Mouse (Mus musculus): ENCODE data around the gene Msgn1.

Msgn1 gene

DNA sequence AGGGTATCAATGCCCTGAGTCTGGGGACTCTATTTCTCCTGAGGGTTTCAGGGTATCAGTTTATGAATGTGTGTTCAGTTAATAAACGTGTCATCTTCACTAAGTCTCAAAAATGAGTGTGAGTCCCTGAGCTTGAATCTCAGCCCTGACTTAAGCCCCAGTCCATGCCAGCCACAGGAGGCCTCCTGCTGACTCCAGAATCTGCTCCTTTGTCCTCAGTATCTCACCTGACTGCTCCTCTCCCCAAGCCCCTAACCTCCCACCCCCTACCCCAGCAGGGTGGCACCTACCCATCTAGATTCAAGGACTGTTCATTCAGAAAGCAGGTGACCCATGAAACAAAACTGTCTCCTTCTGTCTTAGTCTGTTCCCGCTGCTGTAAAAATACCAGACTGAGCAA is 10.2 kb downstream of the Msgn1 start:
- no peak for DNase-seq (ENCODE audit: low spot score in 2 of 2)

GRCm38 (mm10) chr12:11198026-11198425 is 10.7 kb downstream of the Msgn1 start:
- no peak for DNase-seq (ENCODE audit: low spot score in 2 of 2)

- no peak for DNase-seq (ENCODE audit: low spot score in 2 of 2)
Measured at GRCm38 (mm10) chr12:11196830-11197229, 11.9 kb downstream of the Msgn1 start.

DNA sequence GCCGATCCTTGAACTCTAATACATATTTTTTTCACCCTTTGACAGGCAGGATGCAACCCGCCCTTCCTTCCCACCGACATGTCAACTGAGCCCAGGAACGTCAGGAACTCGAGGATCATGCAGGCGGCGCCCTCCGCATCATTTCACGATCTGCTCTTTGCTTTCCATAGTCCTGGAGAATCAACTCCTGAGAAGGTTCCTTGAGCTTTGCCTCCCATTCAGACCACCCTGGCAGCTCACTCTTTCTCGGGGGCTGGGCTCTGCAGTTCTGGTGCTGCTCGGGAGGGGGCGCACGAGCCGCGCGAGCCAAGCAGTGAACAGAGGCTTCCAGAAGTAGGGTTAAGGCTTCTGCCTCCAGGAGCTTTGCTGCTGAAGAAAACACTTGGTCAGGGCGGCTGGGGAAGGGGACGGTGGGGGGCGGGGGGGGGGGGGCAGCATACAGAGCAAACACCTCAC is 12.6 kb downstream of the Msgn1 start:
- peak; percentile 67 to 78 for DNase-seq (ENCODE audit: low spot score in 2 of 2)

DNA sequence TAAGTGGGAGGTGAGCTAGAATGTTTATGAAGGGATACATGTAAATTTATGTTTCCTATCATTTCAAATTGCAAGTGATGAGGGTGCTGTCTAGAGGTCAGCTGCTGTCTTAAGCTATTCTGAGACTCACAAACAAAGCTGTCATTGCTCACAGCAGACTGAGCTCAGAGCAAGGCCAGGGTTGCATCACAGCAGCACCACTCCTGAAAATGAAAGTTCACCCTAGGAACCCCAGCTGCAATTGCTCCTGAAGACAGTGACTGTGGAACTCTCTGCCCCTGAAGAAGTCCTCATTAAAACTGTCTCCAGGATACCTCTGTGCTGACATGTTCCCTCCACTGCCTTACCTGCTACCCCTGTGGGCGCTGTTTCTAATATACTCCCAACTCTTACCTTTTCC is 13.7 kb downstream of the Msgn1 start:
- no peak for DNase-seq (ENCODE audit: low spot score in 2 of 2)

- DNase-seq (ENCODE audit: low spot score in 2 of 2), result peak; percentile 54 to 77
Measured at GRCm38 (mm10) chr12:11178486-11179154, 30.2 kb downstream of the Msgn1 start.

GRCm38 (mm10) chr12:11177408-11178394 is 31.1 kb downstream of the Msgn1 start:
- DNase-seq (ENCODE audit: low spot score in 2 of 2), result no peak

DNA sequence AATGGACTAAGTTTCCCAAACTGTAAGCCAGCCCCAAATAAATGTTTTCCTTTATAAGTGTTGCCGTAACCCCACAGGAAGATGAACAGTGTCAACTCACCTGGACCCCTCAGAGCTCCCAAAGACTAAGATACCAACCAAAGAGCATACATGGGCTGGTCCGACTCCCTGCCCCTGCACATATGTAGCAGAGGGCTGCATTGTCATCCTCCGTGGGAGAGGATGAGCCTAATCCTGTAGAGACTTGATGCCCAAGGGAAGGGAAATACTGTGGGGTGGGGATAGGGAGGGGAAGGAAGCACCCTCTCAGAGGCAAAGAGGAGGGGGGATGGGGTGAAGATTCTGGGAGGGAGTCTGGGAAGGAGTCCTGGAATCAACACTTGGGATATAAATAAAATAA is 50.1 kb downstream of the Msgn1 start:
- DNase-seq (ENCODE audit: low spot score in 2 of 2), result no peak

Data from spleen, postnatal 14 days (tissue).